Mouse (Mus musculus): ENCODE data around the gene Sgpp1. TPM values are rescaled to one million over a fixed set of nuclear protein-coding genes. Genes with fewer than 3 reads are reported as not detected.

Gene Sgpp1
- 13.3 and 16.2 TPM in 2 replicates for polyA plus RNA-seq (2015; fragmentation: Nextera tagmentation; extraction: Ambion mirVana)

- Histone ChIP-seq H3K4me3 (peak within 1 kb of the TSS; percentile 91), H3K4me2 (peak within 1 kb of the TSS; percentile 85), H3K9me3 (no peaks in the 10 kb centered on the region), H3K27me3 (replicated peaks) (no peaks in the 10 kb centered on the region), H3K4me1 (peaks cover 29% of the 10 kb centered on the region), H3K36me3 (no peaks in the 10 kb centered on the region), H3K9ac (peak within 1 kb of the TSS; percentile 96), H3K27ac (replicated peaks) (peak within 1 kb of the TSS; percentile 85)
- peak; percentile 77 for ATAC-seq (ENCODE audit: extremely low read depth, insufficient number of reproducible peaks, low FRiP score, low TSS enrichment)
- WGBS = 1% methylated on average over 101 of the region's 105 CpGs
Measured at GRCm38 (mm10) chr12:75735246-75736200, at the start of gene Sgpp1. Sgpp1 (minus strand) TSS chr12:75735729.

DNA sequence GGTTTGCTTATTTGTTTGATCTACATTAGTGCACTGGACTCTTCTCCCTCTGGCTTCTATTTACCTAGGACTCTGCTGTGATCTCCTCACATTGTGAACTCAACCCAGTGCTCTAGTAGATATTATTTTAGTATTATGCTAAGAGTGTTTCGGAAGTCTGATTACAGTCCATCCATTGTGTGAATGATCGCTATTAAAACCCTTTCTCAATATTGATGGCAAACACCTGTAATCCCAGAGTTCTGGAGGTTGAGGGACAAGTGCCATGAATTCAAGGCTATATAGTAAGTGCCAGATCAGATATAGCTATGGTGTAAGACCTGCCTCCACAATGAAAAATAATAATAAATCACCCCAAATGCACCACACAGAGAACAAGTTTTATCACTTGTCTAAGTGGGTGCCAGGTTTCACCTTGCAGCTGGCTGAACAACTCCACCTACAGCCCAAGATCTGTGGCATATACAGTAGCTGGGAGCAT lies 48.8 kb upstream of the Sgpp1 start:
- Histone ChIP-seq H3K27ac (replicated peaks) (no peak overlapping the region), H3K9ac (no peak overlapping the region), H3K36me3 (no peaks in the 10 kb centered on the region), H3K4me1 (no peaks in the 10 kb centered on the region), H3K9me3 (peaks cover 7% of the 10 kb centered on the region; the same call in 1 of the 2 replicates), H3K27me3 (replicated peaks) (no peaks in the 10 kb centered on the region), H3K4me2 (no peak overlapping the region), H3K4me3 (no peak overlapping the region)
- 79% methylated on average over 2 of the region's 2 CpGs for WGBS
- ATAC-seq (ENCODE audit: extremely low read depth, insufficient number of reproducible peaks, low FRiP score, low TSS enrichment) = no peak

GRCm38 (mm10) chr12:75781995-75782394 lies 46.5 kb upstream of the Sgpp1 start:
- WGBS = 53% methylated on average over 7 of the region's 7 CpGs
- Histone ChIP-seq H3K9ac (no peak overlapping the region), H3K27ac (replicated peaks) (no peak overlapping the region), H3K4me3 (no peak overlapping the region), H3K36me3 (no peaks in the 10 kb centered on the region), H3K4me1 (no peaks in the 10 kb centered on the region), H3K9me3 (peaks cover 7% of the 10 kb centered on the region; the same call in 1 of the 2 replicates), H3K27me3 (replicated peaks) (no peaks in the 10 kb centered on the region), H3K4me2 (no peak overlapping the region)
- ATAC-seq (ENCODE audit: extremely low read depth, insufficient number of reproducible peaks, low FRiP score, low TSS enrichment) = no peak

- no peak overlapping the region for H3K4me3 ChIP-seq
- no peak for ATAC-seq (ENCODE audit: extremely low read depth, insufficient number of reproducible peaks, low FRiP score, low TSS enrichment)
- no peak overlapping the region for H3K9ac ChIP-seq
- H3K36me3 ChIP-seq = no peaks in the 10 kb centered on the region
- H3K27ac ChIP-seq (replicated peaks) = no peak overlapping the region
- peaks cover 7% of the 10 kb centered on the region; the same call in 1 of the 2 replicates for H3K9me3 ChIP-seq
- no peaks in the 10 kb centered on the region for H3K27me3 ChIP-seq (replicated peaks)
- H3K4me2 ChIP-seq = no peak overlapping the region
- no peaks in the 10 kb centered on the region for H3K4me1 ChIP-seq
Measured at GRCm38 (mm10) chr12:75781445-75781844, 45.9 kb upstream of the Sgpp1 start.

- 22% methylated on average over 3 of the region's 3 CpGs for WGBS
Measured at GRCm38 (mm10) chr12:75772424-75773034, 37.0 kb upstream of the Sgpp1 start.

DNA sequence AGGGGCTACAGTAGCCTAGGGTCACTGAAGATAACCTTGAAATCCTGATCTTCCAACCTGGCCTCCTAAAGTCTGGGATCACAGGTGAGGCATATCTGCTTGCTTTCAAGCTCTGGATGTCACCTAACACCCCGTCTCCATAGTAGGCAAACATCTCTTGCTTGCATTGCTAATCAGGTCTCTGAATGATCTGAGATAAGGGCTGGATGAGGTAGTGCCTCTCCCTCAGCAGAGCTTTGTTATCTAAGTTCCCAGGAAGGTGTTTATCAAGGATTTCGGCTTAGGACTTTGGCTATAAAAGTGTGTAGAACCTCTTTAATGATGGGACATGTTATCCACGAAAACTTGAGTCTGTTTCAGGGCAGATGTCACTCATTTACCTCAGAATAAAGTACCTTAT lies 35.9 kb upstream of the Sgpp1 start:
- no peak overlapping the region for H3K4me3 ChIP-seq
- no peak for ATAC-seq (ENCODE audit: extremely low read depth, insufficient number of reproducible peaks, low FRiP score, low TSS enrichment)

More at GRCm38 (mm10) chr12:75772424-75773034, 37.0 kb upstream of the Sgpp1 start:
- ATAC-seq (ENCODE audit: extremely low read depth, insufficient number of reproducible peaks, low FRiP score, low TSS enrichment) = no peak
- Histone ChIP-seq H3K4me3 (no peak overlapping the region), H3K9ac (no peak overlapping the region), H3K36me3 (no peaks in the 10 kb centered on the region), H3K27me3 (replicated peaks) (no peaks in the 10 kb centered on the region), H3K4me2 (no peak overlapping the region), H3K9me3 (no peaks in the 10 kb centered on the region; the same call in 1 of the 2 replicates), H3K4me1 (peaks cover 6% of the 10 kb centered on the region), H3K27ac (replicated peaks) (no peak overlapping the region)

DNA sequence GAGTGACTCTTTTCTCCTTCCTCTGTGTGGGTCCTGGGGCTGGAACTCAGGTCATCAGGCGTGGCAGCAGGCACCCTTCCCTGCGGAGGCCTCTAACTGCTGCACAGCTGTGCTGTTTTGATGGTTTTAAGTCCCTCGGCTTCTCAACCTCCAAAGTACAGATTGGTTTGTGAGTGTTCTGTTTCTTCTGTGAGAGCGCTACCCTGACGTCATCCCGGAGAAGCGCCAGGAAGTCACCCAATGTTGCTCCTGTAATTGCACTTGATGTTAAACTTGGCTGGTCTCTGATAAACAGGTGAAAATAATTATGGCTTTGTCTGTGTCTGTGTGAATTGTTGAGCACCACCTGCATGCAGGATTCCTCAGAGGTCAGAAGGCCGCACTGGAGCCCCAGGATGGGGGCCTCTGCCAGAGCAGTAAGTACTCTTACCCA lies 31.4 kb upstream of the Sgpp1 start:
- WGBS = 59% methylated on average over 8 of the region's 8 CpGs
- Histone ChIP-seq H3K4me2 (no peak overlapping the region), H3K36me3 (no peaks in the 10 kb centered on the region), H3K9ac (no peak overlapping the region), H3K27me3 (replicated peaks) (no peaks in the 10 kb centered on the region), H3K9me3 (no peaks in the 10 kb centered on the region), H3K27ac (replicated peaks) (peak overlapping the region; percentile 57), H3K4me1 (peaks cover 28% of the 10 kb centered on the region), H3K4me3 (no peak overlapping the region)
- no peak for ATAC-seq (ENCODE audit: extremely low read depth, insufficient number of reproducible peaks, low FRiP score, low TSS enrichment)

More for the DNA sequence above, 35.9 kb upstream of the Sgpp1 start:
- Histone ChIP-seq H3K9me3 (no peaks in the 10 kb centered on the region; the same call in 1 of the 2 replicates), H3K36me3 (no peaks in the 10 kb centered on the region), H3K4me1 (peaks cover 15% of the 10 kb centered on the region), H3K9ac (no peak overlapping the region), H3K4me2 (no peak overlapping the region), H3K27ac (replicated peaks) (no peak overlapping the region), H3K27me3 (replicated peaks) (no peaks in the 10 kb centered on the region)
- WGBS = 15% methylated on average over 3 of the region's 3 CpGs

- Histone ChIP-seq H3K9me3 (no peaks in the 10 kb centered on the region), H3K36me3 (no peaks in the 10 kb centered on the region), H3K4me3 (no peak overlapping the region), H3K27me3 (replicated peaks) (no peaks in the 10 kb centered on the region), H3K27ac (replicated peaks) (peak overlapping the region; percentile 57), H3K9ac (no peak overlapping the region), H3K4me2 (peak overlapping the region; percentile 33), H3K4me1 (peaks cover 25% of the 10 kb centered on the region)
- ATAC-seq (ENCODE audit: extremely low read depth, insufficient number of reproducible peaks, low FRiP score, low TSS enrichment) = no peak
- WGBS = 49% methylated on average over 6 of the region's 6 CpGs
Measured at GRCm38 (mm10) chr12:75766395-75766794, 30.9 kb upstream of the Sgpp1 start.

DNA sequence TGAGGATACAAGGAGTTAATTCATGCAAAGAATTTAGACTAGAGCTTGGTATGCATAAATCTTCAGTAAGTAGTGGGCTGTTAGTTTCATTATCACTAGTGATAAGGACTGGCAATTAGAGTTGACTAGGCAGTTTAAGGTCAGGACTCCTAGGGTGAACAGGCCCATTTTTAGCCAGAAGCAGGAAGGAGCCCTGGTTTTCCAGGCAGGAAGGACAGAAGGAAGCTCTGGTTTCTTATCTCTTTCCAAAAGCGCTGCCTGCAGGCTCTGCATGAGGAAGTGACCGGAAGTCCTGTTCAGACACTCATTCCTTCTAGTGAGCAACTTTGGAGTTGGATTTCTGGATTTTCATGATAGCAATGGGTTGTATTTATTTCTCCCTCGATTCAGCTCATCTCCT lies 30.2 kb upstream of the Sgpp1 start:
- no peaks in the 10 kb centered on the region for H3K9me3 ChIP-seq
- no peaks in the 10 kb centered on the region for H3K27me3 ChIP-seq (replicated peaks)
- H3K27ac ChIP-seq (replicated peaks) = peak overlapping the region; percentile 57
- H3K4me3 ChIP-seq = no peak overlapping the region
- peaks cover 22% of the 10 kb centered on the region for H3K4me1 ChIP-seq
- 25% methylated on average over 3 of the region's 3 CpGs for WGBS
- ATAC-seq (ENCODE audit: extremely low read depth, insufficient number of reproducible peaks, low FRiP score, low TSS enrichment) = no peak
- no peaks in the 10 kb centered on the region for H3K36me3 ChIP-seq
- peak overlapping the region; percentile 33 for H3K4me2 ChIP-seq
- no peak overlapping the region for H3K9ac ChIP-seq

DNA sequence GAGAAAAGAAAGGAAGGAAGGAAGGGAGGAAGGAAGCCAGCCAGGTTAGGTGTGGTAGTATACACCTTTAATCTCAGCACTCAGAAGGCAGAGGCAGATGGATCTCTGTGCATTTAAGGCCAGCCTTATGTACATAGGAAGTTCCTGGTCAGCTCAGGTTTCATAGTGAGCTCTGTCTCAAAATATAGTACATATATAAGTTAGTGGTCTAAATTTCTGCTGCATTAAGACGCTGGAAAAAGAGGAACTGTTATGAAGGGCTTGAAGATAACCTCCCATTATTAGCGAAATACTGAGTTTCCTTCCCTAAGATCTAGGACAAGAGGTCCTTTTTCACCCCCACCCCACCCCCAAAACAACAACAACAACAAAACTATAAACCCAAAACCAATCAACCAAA lies 20.9 kb upstream of the Sgpp1 start:
- Histone ChIP-seq H3K27me3 (replicated peaks) (no peaks in the 10 kb centered on the region), H3K9me3 (no peaks in the 10 kb centered on the region), H3K4me1 (peaks cover 28% of the 10 kb centered on the region), H3K27ac (replicated peaks) (no peak overlapping the region), H3K4me2 (no peak overlapping the region), H3K36me3 (no peaks in the 10 kb centered on the region), H3K9ac (no peak overlapping the region), H3K4me3 (no peak overlapping the region)
- WGBS = 74% methylated on average over 2 of the region's 2 CpGs
- no peak for ATAC-seq (ENCODE audit: extremely low read depth, insufficient number of reproducible peaks, low FRiP score, low TSS enrichment)

DNA sequence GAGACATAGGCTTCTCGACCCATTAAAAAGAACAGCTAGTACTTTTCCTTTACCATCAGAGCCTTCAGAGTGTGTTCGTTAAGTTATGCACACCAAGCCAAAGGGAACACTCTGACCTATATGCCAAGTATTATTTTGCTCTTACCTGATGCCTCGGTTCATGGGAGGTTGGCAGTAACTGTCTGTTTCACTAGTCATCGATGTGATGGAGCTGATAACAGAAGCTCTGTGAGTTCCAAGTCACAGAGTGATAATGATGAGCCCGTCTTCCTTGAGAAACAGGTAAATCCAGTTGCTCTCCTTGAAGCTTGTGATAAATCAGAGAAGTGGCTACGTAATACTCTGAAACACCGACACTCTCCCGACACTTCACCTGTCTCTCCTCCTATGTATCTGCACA lies 18.2 kb upstream of the Sgpp1 start:
- Histone ChIP-seq H3K27me3 (replicated peaks) (no peaks in the 10 kb centered on the region), H3K9ac (no peak overlapping the region), H3K4me2 (no peak overlapping the region), H3K9me3 (no peaks in the 10 kb centered on the region), H3K36me3 (no peaks in the 10 kb centered on the region), H3K4me3 (no peak overlapping the region), H3K27ac (replicated peaks) (no peak overlapping the region), H3K4me1 (peaks cover 18% of the 10 kb centered on the region)
- WGBS = 85% methylated on average over 8 of the region's 8 CpGs
- no peak for ATAC-seq (ENCODE audit: extremely low read depth, insufficient number of reproducible peaks, low FRiP score, low TSS enrichment)

Data from heart, embryonic 13.5 days (tissue).